Comparison of ENCODE assay signal across 24 mouse cellular contexts in the genomic region with DNA sequence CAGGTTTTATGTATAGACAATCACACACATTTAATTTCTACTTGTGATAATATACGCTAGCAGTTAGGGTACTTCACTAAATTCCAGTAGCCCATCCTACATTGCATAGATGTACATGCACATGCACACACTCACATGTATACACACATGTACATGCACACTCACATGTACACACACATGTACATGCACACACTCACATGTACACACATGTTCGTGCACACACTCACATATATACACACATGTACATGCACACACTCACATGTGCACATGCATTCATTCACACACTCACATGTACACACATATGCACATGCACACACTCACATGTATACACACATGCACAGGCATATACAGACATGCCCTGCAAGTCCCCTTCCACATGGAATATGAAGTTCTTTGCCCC.
"Had no signal": no experiment of that assay in that cellular context is flagged by ENCODE, and none has a peak within 500 bp of the region (broad histone marks: within the 10 kb centered on the region; RNA-seq: fewer than 3 reads in every experiment).

No protein-coding gene starts in this region.

- H3K4me2 ChIP-seq: liver, embryonic 12.5 days; liver, embryonic 15.5 days; lung, embryonic 15.5 days; neural tube, embryonic 12.5 days; neural tube, embryonic 15.5 days; stomach, embryonic 15.5 days had no signal

- H3K9ac ChIP-seq: liver, embryonic 12.5 days; liver, embryonic 15.5 days; lung, embryonic 15.5 days; neural tube, embryonic 12.5 days; neural tube, embryonic 15.5 days; stomach, embryonic 15.5 days had no signal

- H3K27me3 ChIP-seq: liver, embryonic 12.5 days; liver, embryonic 15.5 days; lung, embryonic 15.5 days; neural tube, embryonic 12.5 days; neural tube, embryonic 15.5 days; stomach, embryonic 15.5 days had no signal

- H3K27ac ChIP-seq: left cerebral cortex, adult 2 months; liver, embryonic 12.5 days; liver, embryonic 15.5 days; midbrain, embryonic 10.5 days; neural tube, embryonic 12.5 days; neural tube, embryonic 15.5 days had no signal

- H3K36me3 ChIP-seq: liver, embryonic 12.5 days; liver, embryonic 15.5 days; lung, embryonic 15.5 days; midbrain, embryonic 10.5 days; neural tube, embryonic 12.5 days; neural tube, embryonic 15.5 days; stomach, embryonic 15.5 days had no signal

- H3K4me3 ChIP-seq: left cerebral cortex, adult 2 months; liver, embryonic 12.5 days; liver, embryonic 15.5 days; lung, embryonic 15.5 days; midbrain, embryonic 10.5 days; neural tube, embryonic 12.5 days; neural tube, embryonic 15.5 days; stomach, embryonic 15.5 days had no signal

- ATAC-seq: inflammation-experienced regulatory T-cells, adult 6 months; intestine, embryonic 16.5 days; liver, embryonic 12.5 days had no signal

- DNase-seq: kidney, adult 18-20 months; kidney, postnatal 10 days; kidney, postnatal 36 days; layer of hippocampus, postnatal 36 days; liver; lung, adult 18-20 months; lung, postnatal 10 days; lung, postnatal 36 days; midbrain, embryonic 14.5 days; right cerebral cortex, adult 18-20 months; right cerebral cortex, postnatal 14 days; right cerebral cortex, postnatal 4 days; thymus, adult 18-20 months; thymus, postnatal 36 days had no signal

- H3K4me1 ChIP-seq: liver, embryonic 12.5 days; liver, embryonic 15.5 days; neural tube, embryonic 12.5 days; neural tube, embryonic 15.5 days; stomach, embryonic 15.5 days had no signal

- H3K9me3 ChIP-seq: liver, embryonic 12.5 days; liver, embryonic 15.5 days; lung, embryonic 15.5 days; neural tube, embryonic 12.5 days; stomach, embryonic 15.5 days had no signal
